Mouse (Mus musculus) c-Kit-positive CD71-negative TER-119-negative erythroid progenitor cells, embryonic 14.5 days (primary cell): ENCODE results near the gene Btbd35f27.
"Not testable (repeated sequence)": the region's sequence is repeated elsewhere in the genome, so short reads cannot be mapped to it uniquely, and the experiment has no call there.

Source experiments
- DNase-seq: peaks from one replicate; pipeline ENCODE4 v3.0.0-alpha.2; 2013; ENCODE audit warnings: low read depth

Btbd35f27 gene

DNA sequence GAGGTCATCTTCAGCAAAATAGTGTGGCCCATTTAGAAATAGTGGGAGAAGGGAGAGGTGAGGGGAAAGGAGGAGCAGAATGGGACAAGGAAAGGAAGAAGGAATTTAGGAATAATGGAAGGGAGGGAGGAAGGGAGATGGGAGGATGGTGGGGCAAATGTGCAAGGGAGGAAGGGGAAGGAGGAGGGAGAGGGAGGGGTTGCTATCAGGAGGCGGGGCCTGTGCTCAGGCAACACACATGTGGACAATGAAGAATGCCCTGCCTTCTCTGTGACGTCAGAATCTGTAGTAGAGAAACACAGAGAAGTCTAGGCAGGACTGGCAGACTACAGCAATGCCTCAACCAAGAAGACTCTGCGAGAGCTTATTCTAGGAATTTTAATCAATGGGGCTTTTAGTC is at the start of gene Btbd35f27:
TSS of gene Btbd35f27 (plus strand) at position 301 of the 400 bp plus-strand sequence.
- not testable (repeated sequence) for DNase-seq
